Mouse (Mus musculus) midbrain, embryonic 16.5 days (tissue): ENCODE data around the gene Gpam. TPM values are rescaled to one million over a fixed set of nuclear protein-coding genes. Genes with fewer than 3 reads are reported as not detected.

Experiments
- ATAC-seq: fragments of 200-750 bp; cut with Nextera tagmentation; 2 replicates; pipeline ENCODE4 v1.8.0; 2017; ENCODE audit warnings: moderate TSS enrichment
- H3K27ac ChIP-seq: fragments of 300-500 bp; sonication (generic); 2 replicates; pipeline ENCODE4 v1.5.1; 2014; ENCODE audit warnings: mild to moderate bottlenecking, low read length, mixed read lengths
- H3K27me3 ChIP-seq: fragments of 300-500 bp; sonication (generic); 2 replicates; pipeline ENCODE4 v1.6.1; 2014; ENCODE audit warnings: low read depth, low read length, mixed read lengths; ENCODE audit not compliant: control insufficient read depth, insufficient read depth
- H3K36me3 ChIP-seq: fragments of 300-500 bp; sonication (generic); 2 replicates; pipeline ENCODE4 v1.6.1; 2014; ENCODE audit warnings: mild to moderate bottlenecking, low read length, moderate library complexity, mixed read lengths; ENCODE audit not compliant: control insufficient read depth, insufficient read depth
- H3K4me1 ChIP-seq: fragments of 300-500 bp; sonication (generic); 2 replicates; pipeline ENCODE4 v1.6.1; 2014; ENCODE audit warnings: mild to moderate bottlenecking, low read length, mixed read lengths; ENCODE audit not compliant: control insufficient read depth, insufficient read depth
- H3K4me2 ChIP-seq: fragments of 300-500 bp; sonication (generic); 2 replicates; pipeline ENCODE4 v1.6.1; 2014; ENCODE audit warnings: mild to moderate bottlenecking, low read length, mixed read lengths
- H3K4me3 ChIP-seq: fragments of 300-500 bp; sonication (generic); 2 replicates; pipeline ENCODE4 v1.5.1; 2014; ENCODE audit warnings: low read depth, mild to moderate bottlenecking, low read length, moderate library complexity, mixed read lengths
- H3K9ac ChIP-seq: fragments of 300-500 bp; sonication (generic); 2 replicates; pipeline ENCODE4 v1.6.1; 2014; ENCODE audit warnings: low read depth, low read length, mixed read lengths
- H3K9me3 ChIP-seq: fragments of 300-500 bp; sonication (generic); replicated peaks from 2 replicates; pipeline ENCODE4 v1.6.1; 2014; ENCODE audit warnings: mild to moderate bottlenecking, low read length, mixed read lengths; ENCODE audit not compliant: control insufficient read depth, poor library complexity, severe bottlenecking
- WGBS: fragments of 180-500 bp; shearing (Covaris S2); extraction: QIAGEN DNeasy Blood & Tissue Kit; methylation state at CpG from one replicate; pipeline ENCODE4 v1.1.7; 2014; 5-methylcytosine and 5-hydroxymethylcytosine counted together
- polyA plus RNA-seq: library from polyadenylated mRNA; unstranded; fragments of >200 nt; fragmentation: Nextera tagmentation; extraction: Ambion mirVana; gene quantifications from 2 replicates; pipeline ENCODE4 v1.2.1, GENCODE M21; 2015

Gpam gene
- polyA plus RNA-seq, 1 experiment from 2014 or later: 28.3 TPM

DNA sequence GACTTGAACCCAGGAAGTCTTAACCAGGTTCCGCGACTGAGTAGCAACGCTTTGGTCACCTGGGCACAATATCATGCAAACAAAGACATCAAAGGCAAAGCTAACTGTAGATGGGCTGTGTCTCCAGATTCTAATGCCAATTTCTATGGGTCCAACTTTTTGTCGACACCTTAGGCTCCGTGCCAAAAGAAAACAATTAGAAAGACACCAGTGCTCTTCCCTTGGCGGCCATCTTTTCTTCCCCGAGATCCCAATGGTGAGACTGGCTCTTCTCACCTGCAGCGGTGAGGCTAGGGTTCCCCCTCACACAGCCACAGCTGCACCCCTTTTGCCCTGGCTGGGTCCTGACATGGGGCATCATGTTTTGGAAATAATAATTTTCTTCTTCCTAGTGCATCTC, 64.5 kb downstream of the Gpam start:
- Histone ChIP-seq H3K27me3 (no peaks in the 10 kb centered on the region), H3K4me1 (peaks cover 6% of the 10 kb centered on the region), H3K4me2 (peak overlapping the region; percentile 36; the same call in 1 of the 2 replicates), H3K27ac (no peak overlapping the region), H3K36me3 (peaks cover under 1% of the 10 kb centered on the region; the same call in 1 of the 2 replicates), H3K9ac (no peak overlapping the region), H3K9me3 (no peaks in the 10 kb centered on the region), H3K4me3 (no peak overlapping the region)
- 91% methylated on average over 8 of the region's 8 CpGs for WGBS
- ATAC-seq: no peak

DNA sequence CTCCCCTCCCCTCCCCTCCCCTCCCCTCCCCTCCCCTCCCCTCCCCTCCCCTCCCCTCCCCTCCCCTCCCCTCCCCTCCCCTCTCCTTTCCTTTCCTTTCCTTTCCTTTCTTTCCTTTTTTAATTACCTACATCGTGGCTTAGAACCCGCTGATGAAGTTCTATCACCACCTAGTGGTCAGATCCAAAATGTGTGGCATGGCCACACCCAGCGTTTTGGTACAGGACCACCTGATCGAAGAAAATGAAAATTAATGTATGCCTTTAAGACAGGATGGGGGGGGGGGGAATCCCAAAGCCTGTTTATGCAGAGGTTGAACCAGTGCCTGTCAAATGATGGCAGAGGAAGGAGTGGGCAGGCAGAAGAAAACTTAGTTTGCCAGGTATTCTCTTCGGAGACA, 65.1 kb downstream of the Gpam start:
- Histone ChIP-seq H3K9me3 (no peaks in the 10 kb centered on the region), H3K4me2 (peak overlapping the region; percentile 36), H3K27ac (no peak overlapping the region), H3K27me3 (no peaks in the 10 kb centered on the region), H3K36me3 (no peaks in the 10 kb centered on the region), H3K9ac (no peak overlapping the region), H3K4me3 (no peak overlapping the region), H3K4me1 (peaks cover 6% of the 10 kb centered on the region)
- 20% methylated on average over 5 of the region's 5 CpGs for WGBS
- no peak for ATAC-seq

DNA sequence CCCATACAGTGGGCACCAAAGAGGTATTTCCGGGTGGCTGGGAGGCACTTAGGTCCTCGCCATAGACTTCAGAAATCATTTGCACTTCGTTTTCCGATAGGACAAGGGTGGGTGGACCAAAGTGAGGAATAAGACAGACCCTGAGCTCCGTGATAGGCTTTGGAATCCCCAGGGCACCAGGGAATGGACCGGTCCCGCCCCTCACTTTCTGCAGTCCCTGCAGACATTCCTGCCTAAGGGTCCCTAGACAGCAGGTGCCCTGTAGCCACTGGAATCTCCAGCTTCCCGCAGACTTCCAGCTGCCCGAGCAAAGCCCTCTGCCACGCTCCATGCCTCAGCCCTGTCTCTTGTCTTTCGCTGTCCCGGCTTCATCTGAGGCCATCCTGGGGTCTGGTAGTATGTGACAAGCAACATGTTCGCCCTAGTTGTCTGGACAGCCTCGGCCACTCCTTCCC, 65.6 kb downstream of the Gpam start:
- H3K27ac ChIP-seq: peak overlapping the region; percentile 18; the same call in 1 of the 2 replicates

DNA sequence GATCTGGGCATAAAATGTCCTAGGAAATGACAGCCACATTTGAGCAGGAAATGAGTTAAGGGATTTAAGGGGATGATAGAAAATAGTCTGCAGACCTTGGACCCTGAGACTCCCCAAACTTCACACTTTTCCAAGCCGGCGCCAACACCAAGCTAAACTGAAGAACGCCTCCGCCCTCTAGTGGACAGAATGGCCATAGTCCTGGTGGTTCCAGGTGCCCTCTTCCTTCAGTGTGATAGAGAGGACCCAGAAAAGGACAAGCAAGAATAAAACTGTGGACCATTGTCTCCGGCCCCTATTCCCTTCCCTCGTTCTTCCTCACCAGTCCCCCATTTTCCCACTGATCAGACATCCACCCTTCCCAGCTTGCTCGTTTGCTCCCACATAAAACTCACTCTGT, 66.1 kb downstream of the Gpam start:
- Histone ChIP-seq H3K9ac (peak overlapping the region; percentile 57), H3K36me3 (no peaks in the 10 kb centered on the region), H3K4me1 (peaks cover 6% of the 10 kb centered on the region), H3K4me3 (peak overlapping the region; percentile 39), H3K27ac (peak overlapping the region; percentile 18; the same call in 1 of the 2 replicates), H3K9me3 (no peaks in the 10 kb centered on the region), H3K4me2 (peak overlapping the region; percentile 85), H3K27me3 (no peaks in the 10 kb centered on the region)
- 5% methylated on average over 7 of the region's 7 CpGs for WGBS
- peak; percentile 83 for ATAC-seq

More for the DNA sequence above, 65.6 kb downstream of the Gpam start:
- Histone ChIP-seq H3K4me1 (peaks cover 6% of the 10 kb centered on the region), H3K4me2 (peak overlapping the region; percentile 85), H3K27me3 (no peaks in the 10 kb centered on the region), H3K9me3 (no peaks in the 10 kb centered on the region), H3K9ac (peak overlapping the region; percentile 57), H3K4me3 (peak overlapping the region; percentile 39), H3K36me3 (no peaks in the 10 kb centered on the region)
- 6% methylated on average over 14 of the region's 14 CpGs for whole genome bisulfite sequencing
- peak; percentile 68 for ATAC-seq

DNA sequence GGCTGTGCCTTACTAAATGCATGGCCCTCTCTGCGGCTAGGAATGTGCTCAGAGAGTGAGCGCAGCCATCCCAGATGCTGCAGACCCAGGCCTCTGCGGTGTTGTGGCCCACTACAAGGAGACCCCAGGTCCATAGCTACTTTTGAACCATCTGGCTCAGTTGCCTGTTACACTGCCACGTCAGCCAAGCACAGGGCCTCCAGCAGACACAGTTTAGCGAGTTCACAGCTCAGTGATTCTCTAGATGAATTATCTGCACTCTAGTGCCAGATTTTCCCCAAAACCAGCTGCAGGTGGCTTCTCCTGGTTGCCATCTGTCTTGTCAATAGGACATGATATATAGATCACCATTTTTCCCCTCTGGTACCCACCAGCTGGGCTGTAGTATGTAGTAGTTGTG, 69.6 kb downstream of the Gpam start:
- no peaks in the 10 kb centered on the region for H3K27me3 ChIP-seq
- H3K4me3 ChIP-seq: no peak overlapping the region
- 73% methylated on average over 5 of the region's 5 CpGs for WGBS
- H3K4me2 ChIP-seq: no peak overlapping the region
- H3K4me1 ChIP-seq: peaks cover 3% of the 10 kb centered on the region
- ATAC-seq: no peak
- H3K9ac ChIP-seq: no peak overlapping the region
- no peaks in the 10 kb centered on the region for H3K36me3 ChIP-seq
- H3K27ac ChIP-seq: no peak overlapping the region
- no peaks in the 10 kb centered on the region for H3K9me3 ChIP-seq

DNA sequence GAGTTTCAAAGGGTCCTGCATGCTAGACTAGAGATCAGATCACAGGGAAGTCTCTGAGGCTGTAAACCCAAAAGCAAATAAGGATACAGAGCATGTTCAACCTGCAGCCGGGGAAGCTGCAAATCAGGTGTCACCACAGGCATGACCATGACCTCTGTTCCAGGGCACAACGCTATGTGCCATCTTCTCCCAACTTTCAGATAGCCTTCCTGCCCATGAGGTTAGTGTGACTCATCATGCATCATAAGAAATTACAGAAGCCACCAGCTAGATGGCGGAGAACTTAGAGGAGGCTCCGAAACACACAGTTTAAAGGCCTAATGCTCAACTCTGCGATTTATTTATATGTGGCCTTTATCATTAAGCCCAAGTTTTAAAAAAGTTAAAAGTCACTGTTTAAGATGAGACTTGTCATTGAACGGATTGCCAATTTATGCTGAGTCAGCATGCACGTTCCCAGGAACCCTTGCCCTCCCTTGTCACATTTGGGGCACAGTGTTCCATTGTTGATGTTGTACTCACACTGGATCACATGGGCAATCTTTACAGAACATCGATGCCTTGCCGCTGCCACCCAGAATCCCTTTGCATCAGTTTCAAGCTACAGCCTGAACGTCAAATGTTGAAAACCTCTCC, 71.3 kb downstream of the Gpam start:
- no peak overlapping the region for H3K9ac ChIP-seq
- no peaks in the 10 kb centered on the region for H3K9me3 ChIP-seq
- 93% methylated on average over 10 of the region's 10 CpGs for WGBS

DNA sequence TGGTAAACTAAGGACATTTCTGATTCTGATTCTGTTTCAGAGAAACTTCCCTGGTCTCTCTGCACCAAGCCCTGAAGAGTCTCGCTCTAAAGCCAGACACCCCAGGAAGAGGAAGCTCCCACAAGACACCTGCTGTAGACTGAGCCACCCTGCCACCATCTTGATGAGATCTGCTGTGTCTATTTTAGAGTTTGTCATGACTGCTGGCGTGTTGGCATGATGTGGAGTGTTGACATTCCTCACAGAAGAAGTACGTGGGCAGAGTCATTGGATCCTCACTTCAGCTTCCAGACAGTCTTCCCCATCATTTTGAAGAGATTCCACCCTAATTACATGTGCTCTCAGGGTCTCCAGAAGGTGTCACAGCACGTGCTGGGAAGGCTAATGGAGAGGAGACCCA, 73.9 kb downstream of the Gpam start:
- Histone ChIP-seq H3K9ac (no peak overlapping the region), H3K4me1 (no peaks in the 10 kb centered on the region), H3K27me3 (no peaks in the 10 kb centered on the region), H3K36me3 (no peaks in the 10 kb centered on the region), H3K4me3 (no peak overlapping the region), H3K9me3 (no peaks in the 10 kb centered on the region), H3K27ac (no peak overlapping the region), H3K4me2 (no peak overlapping the region)
- 73% methylated on average over 4 of the region's 4 CpGs for WGBS
- ATAC-seq: no peak

More for the DNA sequence above, 71.3 kb downstream of the Gpam start:
- Histone ChIP-seq H3K4me1 (no peaks in the 10 kb centered on the region), H3K27ac (no peak overlapping the region), H3K36me3 (no peaks in the 10 kb centered on the region), H3K27me3 (no peaks in the 10 kb centered on the region), H3K4me2 (no peak overlapping the region), H3K4me3 (no peak overlapping the region)
- no peak for ATAC-seq

DNA sequence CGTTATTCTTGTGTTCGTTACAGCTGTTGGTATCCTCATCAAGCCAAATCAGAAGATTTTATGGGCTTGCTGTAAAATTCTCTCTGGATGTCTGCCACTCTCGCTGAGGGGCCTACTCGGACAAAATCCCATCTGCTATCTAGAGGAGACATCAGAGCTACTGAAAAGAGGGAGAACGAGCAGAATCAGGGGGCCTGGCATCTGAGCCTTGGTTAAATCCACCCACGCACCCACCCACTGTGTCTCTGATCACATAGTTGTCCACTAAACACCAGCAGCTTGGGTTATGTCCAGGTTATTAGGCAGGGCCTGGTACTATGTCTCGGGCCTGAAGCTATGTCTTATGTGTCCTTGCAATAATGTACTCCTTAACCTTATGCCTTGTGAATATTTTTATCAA, 89.6 kb downstream of the Gpam start:
- Histone ChIP-seq H3K36me3 (no peaks in the 10 kb centered on the region), H3K4me1 (no peaks in the 10 kb centered on the region), H3K9ac (no peak overlapping the region), H3K9me3 (no peaks in the 10 kb centered on the region), H3K4me2 (no peak overlapping the region), H3K27me3 (no peaks in the 10 kb centered on the region), H3K27ac (no peak overlapping the region), H3K4me3 (no peak overlapping the region)
- no peak for ATAC-seq
- 86% methylated on average over 7 of the region's 7 CpGs for WGBS

DNA sequence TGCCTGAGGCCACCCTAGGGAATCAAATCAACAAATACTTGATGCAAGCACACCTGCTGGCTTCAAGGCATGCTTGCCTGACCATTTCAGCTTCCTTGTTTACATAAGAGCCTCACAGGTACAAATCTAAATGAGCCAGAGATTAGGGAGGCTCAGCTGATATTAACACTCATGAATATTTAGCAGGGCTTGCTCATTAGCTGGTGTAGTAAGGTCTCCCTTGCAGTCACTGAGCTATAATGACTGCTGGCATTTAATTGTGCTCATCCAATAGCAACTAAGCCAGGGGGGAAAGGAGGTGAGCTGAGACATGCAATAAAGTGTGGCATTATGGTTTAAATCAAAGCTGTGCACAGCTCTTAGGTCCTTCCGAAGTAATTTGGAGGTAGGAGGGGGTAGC, 108.2 kb downstream of the Gpam start:
- no peak overlapping the region for H3K9ac ChIP-seq
- ATAC-seq: peak; percentile 42; the same call in 1 of the 2 replicates
- no peaks in the 10 kb centered on the region for H3K27me3 ChIP-seq
- H3K9me3 ChIP-seq: no peaks in the 10 kb centered on the region
- no peaks in the 10 kb centered on the region for H3K36me3 ChIP-seq
- WGBS: 29% methylated on average over 1 of the region's 1 CpGs
- H3K4me1 ChIP-seq: peaks cover 8% of the 10 kb centered on the region
- H3K4me2 ChIP-seq: no peak overlapping the region
- H3K4me3 ChIP-seq: no peak overlapping the region
- no peak overlapping the region for H3K27ac ChIP-seq
